Mouse (Mus musculus): ENCODE measurements around the gene Cep112. TPM values are rescaled to one million over a fixed set of nuclear protein-coding genes. Genes with fewer than 3 reads are reported as not detected.

Cep112 gene
- 1.1 TPM for polyA plus RNA-seq (2014; fragmentation: Illumina TruSeq; extraction: RNeasy Lipid Tissue Mini Kit (QIAGEN cat#74804); ENCODE audit: low read depth, low replicate concordance)

DNA sequence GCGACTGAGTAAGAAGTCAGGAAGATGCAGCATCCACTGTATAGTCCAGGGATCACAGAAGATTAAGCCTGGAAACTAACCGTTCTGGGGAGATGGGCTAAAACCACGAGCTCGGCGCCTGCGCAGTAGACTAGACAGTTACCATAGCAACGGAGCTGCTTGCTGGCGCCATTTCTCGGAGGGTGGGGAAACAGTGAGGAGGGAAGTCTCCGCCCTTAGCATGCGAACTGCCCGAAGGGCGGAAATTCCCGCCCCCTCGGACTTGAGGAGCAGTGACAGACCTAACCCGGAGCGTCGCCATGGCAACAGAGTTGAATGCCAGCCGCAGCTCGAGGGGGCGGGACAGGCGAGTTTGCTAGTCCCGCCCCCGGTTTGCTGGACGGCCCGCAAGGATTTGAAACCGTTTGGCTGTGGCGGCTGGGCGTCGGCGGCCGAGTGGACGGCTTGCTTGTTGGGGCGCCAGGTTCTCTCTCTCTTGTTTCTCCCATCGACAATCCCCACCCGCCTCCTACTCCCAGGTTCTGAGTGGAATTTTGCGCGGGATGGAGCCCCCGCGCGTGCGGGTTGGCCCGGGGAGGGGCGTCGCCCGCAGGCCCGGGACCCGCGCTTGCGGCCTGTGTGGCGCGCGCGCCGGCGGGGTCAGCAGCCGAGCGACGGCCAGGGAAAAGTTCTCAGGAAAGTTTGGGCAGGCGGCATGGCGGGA lies at the start of gene Cep112:
Gene Cep112 (plus strand): TSS at position 304 of the 703 bp plus-strand sequence.

Other genes with a start within 250 kb of the Cep112 start
- gene Apoh, start 81.8 kb upstream of the Cep112 start, polyA plus RNA-seq (2014; fragmentation: Illumina TruSeq; extraction: RNeasy Lipid Tissue Mini Kit (QIAGEN cat#74804); ENCODE audit: low read depth, low replicate concordance), result 2,380 TPM
- gene Prkca, start 81.3 kb upstream of the Cep112 start, polyA plus RNA-seq (2014; fragmentation: Illumina TruSeq; extraction: RNeasy Lipid Tissue Mini Kit (QIAGEN cat#74804); ENCODE audit: low read depth, low replicate concordance), result 14.3 TPM

All from liver, adult 10 weeks (tissue).